Mouse (Mus musculus): Measurements from ENCODE around the gene Bcl9.

GRCm38 (mm10) chr3:97305907-97306306 is 8.2 kb upstream of the Bcl9 start:
- no peak for TF ChIP-seq CTCF (IDR thresholded peaks at IDR 0.05; ENCODE audit: control insufficient read depth, insufficient read depth, insufficient replicate concordance, low read depth, low read length)
- TF ChIP-seq POLR2A (IDR thresholded peaks at IDR 0.05; ENCODE audit: control insufficient read depth, low read depth, low read length) = no peak
